Mouse (Mus musculus): ENCODE data around the gene Pitpnc1.

Pitpnc1 gene

GRCm38 (mm10) chr11:107443121-107444095, 27.1 kb downstream of the Pitpnc1 start:
- DNase-seq (ENCODE audit: low spot score): no peak

GRCm38 (mm10) chr11:107441050-107441449, 29.4 kb downstream of the Pitpnc1 start:
- DNase-seq (ENCODE audit: low spot score): no peak

- no peak for DNase-seq (ENCODE audit: low spot score)
These were observed 32.4 kb downstream of the Pitpnc1 start for GRCm38 (mm10) chr11:107438140-107438539.

GRCm38 (mm10) chr11:107437723-107438122, 32.8 kb downstream of the Pitpnc1 start:
- no peak for DNase-seq (ENCODE audit: low spot score)

GRCm38 (mm10) chr11:107435776-107436449, 34.6 kb downstream of the Pitpnc1 start:
- no peak for DNase-seq (ENCODE audit: low spot score)

- no peak for DNase-seq (ENCODE audit: low spot score)
These were observed 39.1 kb downstream of the Pitpnc1 start for GRCm38 (mm10) chr11:107431197-107431965.

- DNase-seq (ENCODE audit: low spot score): no peak
These were observed 42.5 kb downstream of the Pitpnc1 start for GRCm38 (mm10) chr11:107428011-107428410.

GRCm38 (mm10) chr11:107424176-107424575, 46.3 kb downstream of the Pitpnc1 start:
- DNase-seq (ENCODE audit: low spot score): no peak

- DNase-seq (ENCODE audit: low spot score): no peak
These were observed 48.1 kb downstream of the Pitpnc1 start for GRCm38 (mm10) chr11:107422356-107422754.

GRCm38 (mm10) chr11:107421751-107422355, 48.6 kb downstream of the Pitpnc1 start:
- DNase-seq (ENCODE audit: low spot score): no peak

- no peak for DNase-seq (ENCODE audit: low spot score)
These were observed 50.6 kb downstream of the Pitpnc1 start for GRCm38 (mm10) chr11:107419925-107420324.

- DNase-seq (ENCODE audit: low spot score): no peak
These were observed 53.4 kb downstream of the Pitpnc1 start for GRCm38 (mm10) chr11:107417041-107417583.

GRCm38 (mm10) chr11:107416561-107416926, 54.0 kb downstream of the Pitpnc1 start:
- DNase-seq (ENCODE audit: low spot score): no peak

GRCm38 (mm10) chr11:107415901-107416560, 54.5 kb downstream of the Pitpnc1 start:
- no peak for DNase-seq (ENCODE audit: low spot score)

GRCm38 (mm10) chr11:107414996-107415747, 55.3 kb downstream of the Pitpnc1 start:
- no peak for DNase-seq (ENCODE audit: low spot score)

GRCm38 (mm10) chr11:107413251-107413655, 57.2 kb downstream of the Pitpnc1 start:
- DNase-seq (ENCODE audit: low spot score): no peak

- DNase-seq (ENCODE audit: low spot score): no peak
These were observed 58.4 kb downstream of the Pitpnc1 start for GRCm38 (mm10) chr11:107412128-107412527.

GRCm38 (mm10) chr11:107411576-107411975, 58.9 kb downstream of the Pitpnc1 start:
- DNase-seq (ENCODE audit: low spot score): peak; percentile 7

GRCm38 (mm10) chr11:107410804-107411203, 59.7 kb downstream of the Pitpnc1 start:
- DNase-seq (ENCODE audit: low spot score): no peak

- DNase-seq (ENCODE audit: low spot score): no peak
These were observed 60.3 kb downstream of the Pitpnc1 start for GRCm38 (mm10) chr11:107410090-107410732.
